Mouse (Mus musculus) brain, embryonic 14.5 days (tissue): ENCODE data around the gene Ccdc93. TPM values are rescaled to one million over a fixed set of nuclear protein-coding genes. Genes with fewer than 3 reads are reported as not detected.

Source experiments
- DNase-seq: peaks from one replicate; pipeline ENCODE4 v3.0.0-alpha.2; 2011; ENCODE audit warnings: low read depth
- CTCF ChIP-seq: fragments of 200-500 bp; IDR thresholded peaks from 2 replicates; pipeline ENCODE4 v1.5.1; 2012; ENCODE audit warnings: inconsistent platforms, mild to moderate bottlenecking, moderate library complexity, borderline replicate concordance; ENCODE audit not compliant: insufficient read depth, insufficient read length; ENCODE audit errors: extremely low read depth
- POLR2A ChIP-seq: fragments of 200-500 bp; IDR thresholded peaks from 2 replicates; pipeline ENCODE4 v1.6.1; 2012; ENCODE audit warnings: mild to moderate bottlenecking, inconsistent platforms, borderline replicate concordance; ENCODE audit not compliant: poor library complexity, insufficient read depth, insufficient read length, severe bottlenecking; ENCODE audit errors: extremely low read depth
- polyA plus RNA-seq: library from polyadenylated mRNA; depleted of rRNA; stranded (reverse); fragments of >200 nt; gene quantifications from 2 replicates; pipeline ENCODE4 v1.2.3, GENCODE M21; 2012; rRNA removed

Gene Ccdc93
- polyA plus RNA-seq, 1 experiment, result 18.7 TPM

GRCm38 (mm10) chr1:121527600-121528398 lies 97.0 kb downstream of the Ccdc93 start:
- no peak for TF ChIP-seq CTCF
- no peak for TF ChIP-seq POLR2A
- peak; percentile 33 for DNase-seq

GRCm38 (mm10) chr1:121528399-121528720 lies 97.5 kb downstream of the Ccdc93 start, which contains the start of gene Htr5b:
TSS of gene Htr5b (minus strand) at chr1:121528465.
- peak; percentile 78 for DNase-seq
- TF ChIP-seq POLR2A (no peak), CTCF (no peak)

DNA sequence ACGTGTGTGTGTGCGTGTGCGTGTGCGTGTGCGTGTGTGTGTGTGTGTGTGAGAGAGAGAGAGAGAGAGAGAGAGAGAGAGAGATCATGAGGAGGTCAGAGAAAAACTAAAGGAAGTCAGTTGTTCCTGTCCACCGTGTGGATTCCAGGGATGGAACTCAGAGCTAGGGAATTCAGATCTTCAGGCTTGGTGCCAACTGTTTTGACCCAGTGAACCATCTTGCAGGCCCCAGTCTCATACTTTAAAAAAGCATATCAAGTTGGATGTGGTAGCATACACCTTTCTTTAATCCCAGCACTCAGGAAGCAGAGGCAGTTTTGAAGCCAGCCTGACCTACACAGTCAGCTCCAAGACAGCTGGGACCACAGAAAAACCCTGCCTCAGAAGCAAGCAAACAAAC lies 98.4 kb downstream of the Ccdc93 start:
- no peak for TF ChIP-seq POLR2A
- TF ChIP-seq CTCF, result no peak
- no peak for DNase-seq

- no peak for DNase-seq
- no peak for TF ChIP-seq CTCF
- no peak for TF ChIP-seq POLR2A
These were observed 100.6 kb downstream of the Ccdc93 start for GRCm38 (mm10) chr1:121531439-121531838.

GRCm38 (mm10) chr1:121540361-121540760 lies 109.5 kb downstream of the Ccdc93 start:
- no peak for DNase-seq

GRCm38 (mm10) chr1:121546844-121547243 lies 116.0 kb downstream of the Ccdc93 start:
- DNase-seq, result no peak
- no peak for TF ChIP-seq POLR2A
- TF ChIP-seq CTCF, result no peak

More at GRCm38 (mm10) chr1:121540361-121540760, 109.5 kb downstream of the Ccdc93 start:
- TF ChIP-seq CTCF (no peak), POLR2A (no peak)

DNA sequence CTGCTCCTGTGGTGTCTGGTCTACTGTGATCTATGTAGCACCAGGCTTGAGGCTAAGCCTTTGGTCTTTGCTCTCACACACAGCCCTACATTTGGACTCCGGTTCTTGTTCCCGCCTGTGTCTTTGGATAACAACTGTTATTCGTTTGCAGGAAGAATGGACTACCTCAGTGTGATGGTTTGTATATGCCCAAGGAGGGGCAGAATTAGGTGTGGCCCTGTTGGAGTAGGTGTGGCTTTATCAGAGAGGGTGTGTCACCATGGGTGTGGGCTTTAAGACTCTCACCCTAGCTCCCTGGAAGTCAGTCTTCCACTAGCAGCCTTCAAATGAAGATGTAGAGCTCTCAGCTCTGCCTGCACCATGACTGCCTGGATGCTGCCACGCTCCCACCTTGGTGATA lies 117.8 kb downstream of the Ccdc93 start:
- DNase-seq, result no peak
- TF ChIP-seq POLR2A (no peak), CTCF (no peak)

GRCm38 (mm10) chr1:121549456-121549855 lies 118.6 kb downstream of the Ccdc93 start:
- TF ChIP-seq POLR2A, result no peak
- peak; percentile 26; the same call in 1 of the 2 replicates for TF ChIP-seq CTCF
- peak; percentile 11 for DNase-seq

GRCm38 (mm10) chr1:121550801-121551456 lies 120.1 kb downstream of the Ccdc93 start:
- TF ChIP-seq POLR2A, result no peak
- no peak for TF ChIP-seq CTCF
- no peak for DNase-seq

DNA sequence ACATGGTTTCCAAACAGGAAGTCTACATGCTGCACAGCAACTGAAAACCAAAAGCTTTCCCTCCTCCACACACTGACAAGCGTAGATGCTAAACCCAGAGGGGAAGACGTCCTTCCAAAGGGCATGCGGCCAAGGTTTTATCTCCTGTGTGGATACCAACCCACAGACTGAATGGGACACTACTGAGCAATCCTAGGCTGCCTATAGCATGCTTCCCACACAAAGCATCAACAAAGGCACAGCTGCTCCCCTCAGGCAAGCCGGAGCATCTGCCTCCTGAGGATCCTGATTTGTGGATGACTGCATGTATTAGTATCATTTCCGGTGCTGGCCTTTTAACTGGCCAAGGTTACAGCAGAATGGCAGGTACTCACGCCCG lies 120.6 kb downstream of the Ccdc93 start:
- peak; percentile 17 for DNase-seq
- TF ChIP-seq POLR2A (no peak), CTCF (no peak)

Other genes starting within 250 kb of the Ccdc93 start
- 37.0 and 38.2 TPM in 2 replicates for gene Insig2, start 98.5 kb upstream of the Ccdc93 start, polyA plus RNA-seq
- gene Htr5b, start 97.4 kb downstream of the Ccdc93 start, polyA plus RNA-seq, result 0.55 and 0.88 TPM in 2 replicates
- gene Ddx18, start 136.9 kb downstream of the Ccdc93 start, polyA plus RNA-seq, result 54.0 and 59.4 TPM in 2 replicates